Mouse (Mus musculus) frontal cortex, postnatal 25 days (tissue): ENCODE data around the gene Fahd1.

Experiments
- DNase-seq, 2 experiments: peaks; one replicate each; pipeline ENCODE4 v3.0.0; 2022; ENCODE audit warnings: low spot score in 2 of 2

Gene Fahd1

DNA sequence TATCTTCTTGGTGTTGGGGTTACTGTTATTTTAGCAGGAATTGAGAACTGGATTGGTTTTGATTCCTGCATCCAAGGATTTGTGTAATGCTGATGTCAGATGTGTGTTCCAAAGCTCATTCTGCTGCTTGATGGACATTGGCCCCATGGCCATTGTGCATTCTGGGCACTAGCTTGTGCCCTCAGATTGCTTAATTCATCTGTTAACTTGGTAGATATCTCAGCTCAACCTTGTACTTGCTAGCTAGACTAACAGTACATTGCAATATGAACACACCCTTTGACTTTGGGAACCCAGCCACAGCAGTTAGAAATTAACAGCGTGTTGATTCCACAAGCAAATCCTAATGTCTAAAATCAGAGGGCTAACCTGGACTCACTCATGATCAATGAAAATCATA is 2.8 kb downstream of the Fahd1 start:
- no peak for DNase-seq

DNA sequence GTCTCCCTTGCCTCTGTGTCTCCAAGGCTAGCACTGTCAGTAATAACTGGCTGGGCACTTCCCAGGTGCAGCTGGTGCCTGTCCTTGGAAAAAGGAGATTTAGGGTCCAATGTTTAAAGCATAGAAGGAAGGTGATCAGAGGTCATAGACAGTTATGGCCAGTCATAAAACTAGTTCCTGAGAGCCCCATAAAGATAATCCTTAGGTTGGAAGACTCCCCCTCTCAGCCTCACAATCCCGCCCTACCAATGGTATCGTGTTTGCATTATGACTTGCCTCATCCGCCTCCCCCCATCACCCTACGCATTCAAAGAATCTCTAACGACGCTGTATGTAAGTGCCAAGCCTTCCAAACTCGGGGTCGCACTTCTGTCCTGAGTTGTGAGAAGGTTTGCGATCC is 5.6 kb downstream of the Fahd1 start:
- DNase-seq = no peak

DNA sequence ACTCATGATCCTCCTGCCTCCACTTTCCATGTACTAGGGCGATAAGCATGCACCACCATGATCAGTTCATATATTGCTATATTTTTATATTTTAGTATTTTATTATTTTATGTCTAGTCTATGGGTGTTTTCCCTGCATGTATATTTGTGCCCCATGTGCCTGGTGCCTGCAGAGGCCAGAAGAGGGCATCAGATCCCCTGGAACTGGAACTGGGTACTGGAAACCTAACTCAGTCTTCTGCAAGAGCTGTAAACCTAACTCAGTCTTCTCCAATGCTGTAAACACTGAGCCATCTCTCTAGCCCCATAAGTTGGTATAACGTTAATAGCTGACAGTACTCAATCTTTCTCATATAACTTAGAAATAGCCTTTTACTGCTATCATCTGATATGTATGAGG is 7.5 kb downstream of the Fahd1 start:
- no peak for DNase-seq

DNA sequence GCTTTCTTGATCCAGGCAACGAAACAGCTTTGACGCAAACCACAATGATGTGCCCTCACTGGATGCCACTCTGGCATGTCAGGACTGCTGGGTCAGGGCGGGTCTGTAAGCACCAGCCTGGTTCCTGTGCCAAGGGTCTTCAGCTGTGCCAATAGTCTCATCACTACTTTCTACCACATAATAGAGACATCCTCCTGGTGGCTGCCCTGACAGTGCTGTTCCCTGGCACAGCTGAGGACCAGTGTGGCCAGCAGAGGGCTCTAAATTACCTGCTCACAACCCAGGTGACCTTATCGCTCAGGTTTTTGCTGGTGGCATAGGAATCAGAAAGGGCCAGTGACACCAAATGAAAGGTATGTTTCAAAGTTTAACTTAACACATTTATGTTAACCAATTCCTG is 9.0 kb downstream of the Fahd1 start:
- DNase-seq = no peak

DNA sequence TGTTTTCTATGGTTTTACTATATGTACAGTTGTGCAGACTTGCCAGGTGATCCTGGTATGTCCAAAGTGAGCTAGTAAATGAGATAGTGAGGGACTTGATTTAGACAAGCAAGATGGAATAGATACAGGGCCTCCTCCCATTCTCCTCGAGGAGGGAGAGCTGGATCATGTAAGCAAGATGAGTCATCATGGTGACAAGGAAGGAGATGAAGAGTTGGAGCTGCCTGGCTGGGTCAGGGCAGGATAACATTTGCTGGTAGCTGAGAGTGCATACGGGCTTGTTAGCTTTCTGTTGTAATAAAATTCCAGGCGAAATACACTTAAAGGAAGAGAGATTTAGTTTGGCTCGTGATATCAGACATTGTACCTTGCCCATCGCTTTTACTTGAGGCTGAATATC is 9.8 kb downstream of the Fahd1 start:
- DNase-seq = no peak

DNA sequence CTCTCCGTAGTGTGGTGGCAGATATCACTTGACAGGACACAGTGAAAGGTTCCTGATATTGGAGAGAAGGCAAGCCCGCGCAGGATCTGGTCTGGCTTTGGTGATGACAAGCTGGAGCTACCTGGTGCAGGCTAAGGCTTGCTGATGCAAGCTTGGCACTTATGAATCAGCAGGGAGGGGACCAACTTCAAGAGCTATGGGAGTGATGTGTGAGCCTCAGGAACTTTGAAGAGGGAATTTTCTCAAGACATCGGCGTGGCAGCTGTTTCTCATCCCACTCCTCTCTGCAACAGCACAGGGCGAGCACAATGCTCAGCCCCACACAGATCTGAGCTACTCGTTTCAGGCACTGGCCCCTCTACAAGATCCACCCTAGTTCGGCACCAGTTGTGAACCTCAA is 10.3 kb downstream of the Fahd1 start, which contains the start of gene Hagh:
TSS of gene Hagh (plus strand) at position 302 of the 400 bp plus-strand sequence.
- no peak for DNase-seq

DNA sequence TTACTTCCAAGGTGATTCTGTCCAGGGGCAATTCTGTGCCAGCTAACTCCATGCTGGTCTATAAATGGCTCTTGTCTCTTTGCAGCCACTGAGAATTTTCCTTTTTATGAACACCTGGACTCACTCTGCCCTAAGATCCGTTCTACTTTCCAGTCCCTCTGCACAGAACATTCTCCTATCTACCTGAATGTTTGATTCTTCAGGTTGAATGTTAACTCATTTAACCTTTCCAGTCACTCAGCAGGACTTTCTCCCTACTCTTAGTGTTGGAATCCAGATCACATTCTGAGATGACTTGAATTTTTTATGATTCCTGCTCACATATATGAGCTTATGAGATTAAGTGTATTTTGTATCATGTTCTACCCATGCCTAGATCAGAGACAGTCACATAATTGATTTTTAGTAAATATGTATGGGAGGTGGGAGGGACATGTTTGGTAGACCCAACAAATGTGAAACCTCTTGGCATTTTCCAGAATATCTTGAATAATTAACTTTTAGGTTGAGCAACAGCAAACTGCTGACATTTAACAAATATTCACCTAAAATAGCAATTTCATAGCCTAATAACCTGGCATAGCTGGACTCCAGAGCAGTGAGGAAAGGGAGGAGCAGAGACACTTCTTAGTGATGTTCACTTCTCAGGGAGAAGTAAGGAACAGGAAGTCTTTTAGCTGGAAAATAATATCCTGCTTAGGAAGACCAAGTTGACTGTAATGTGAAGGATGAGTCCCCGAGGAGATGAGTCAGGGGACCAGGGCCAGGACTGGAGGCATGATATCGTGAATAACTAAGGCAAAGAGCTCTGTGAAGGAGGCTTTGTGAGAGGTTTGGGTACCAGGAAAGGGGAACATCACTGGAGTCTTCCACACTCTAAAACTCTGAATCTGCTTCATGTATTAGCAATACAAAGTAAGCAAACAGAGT is 28.5 kb downstream of the Fahd1 start:
- no peak for DNase-seq

DNA sequence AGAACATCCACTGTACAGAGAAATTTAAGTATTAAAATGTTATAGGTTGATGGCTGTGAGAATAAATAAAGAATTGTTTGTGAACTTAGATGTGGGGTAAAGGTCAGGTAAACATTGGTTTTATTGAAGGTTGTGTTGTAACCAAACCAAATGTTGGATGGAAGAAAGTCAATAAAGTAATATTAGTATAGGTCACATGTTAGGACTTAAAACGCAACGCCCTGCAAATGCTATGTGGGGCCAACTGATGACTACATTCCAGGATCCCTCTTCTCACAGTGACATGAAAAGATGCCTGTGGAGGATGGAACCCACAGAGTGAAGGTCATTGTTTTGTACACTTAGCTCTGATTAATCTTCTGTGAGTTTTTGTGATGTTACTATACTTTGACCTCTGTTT is 30.7 kb downstream of the Fahd1 start:
- DNase-seq = no peak

DNA sequence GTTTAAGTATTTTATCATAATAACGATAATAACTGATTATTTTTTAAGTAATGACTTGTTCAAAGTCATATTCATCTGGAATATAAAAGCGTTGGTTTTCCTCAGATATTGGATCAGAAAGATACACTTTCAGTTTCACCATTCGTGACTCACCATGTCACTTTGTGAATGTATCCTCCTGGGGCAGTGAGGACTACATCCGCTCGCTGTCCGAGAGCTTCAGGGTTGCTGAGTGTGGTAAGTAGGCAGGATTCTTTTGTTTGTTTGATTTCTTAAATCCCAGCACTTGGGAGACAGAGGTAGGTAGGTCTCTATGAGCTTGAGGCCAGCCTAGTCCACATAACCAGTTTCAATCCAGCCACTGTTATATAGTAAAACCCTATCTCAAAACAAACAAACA is 32.0 kb downstream of the Fahd1 start:
- no peak for DNase-seq

DNA sequence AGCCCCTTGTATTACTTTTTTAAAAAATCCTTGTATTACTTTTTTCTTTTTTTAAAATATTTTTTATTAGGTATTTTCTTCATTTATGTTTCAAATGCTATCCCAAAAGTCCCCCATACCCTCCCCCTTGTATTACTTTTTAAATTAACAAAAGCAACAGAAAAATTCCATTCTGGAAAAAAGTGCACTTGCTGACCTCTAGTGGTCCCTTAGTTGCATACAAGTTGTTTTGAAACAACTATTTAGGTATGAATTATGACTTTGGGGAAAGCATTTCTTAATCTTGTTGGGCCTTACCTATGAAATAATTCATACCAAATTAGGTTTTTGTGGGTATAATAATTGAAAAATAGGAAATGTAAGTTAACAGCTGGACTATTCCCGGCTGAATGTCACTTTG is 32.7 kb downstream of the Fahd1 start:
- no peak for DNase-seq

DNA sequence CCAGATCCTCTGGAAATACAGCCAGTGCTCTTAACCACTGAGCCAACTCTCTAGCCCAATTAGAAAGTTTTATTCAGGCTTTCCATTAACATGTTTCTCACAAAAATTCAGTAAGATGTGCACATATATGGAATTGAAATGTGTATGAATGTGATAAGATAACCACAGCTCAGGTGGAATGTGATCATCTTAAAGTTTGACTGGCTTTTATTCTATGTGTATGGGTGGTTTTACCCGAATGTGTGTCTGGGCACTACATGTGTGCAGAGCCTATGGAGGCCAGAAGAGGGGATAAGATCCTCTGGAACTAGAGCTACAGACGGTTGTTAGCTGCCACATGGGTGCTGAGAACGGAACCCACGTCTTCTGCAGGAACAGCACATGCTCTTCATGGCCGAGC is 34.9 kb downstream of the Fahd1 start:
- DNase-seq = no peak

DNA sequence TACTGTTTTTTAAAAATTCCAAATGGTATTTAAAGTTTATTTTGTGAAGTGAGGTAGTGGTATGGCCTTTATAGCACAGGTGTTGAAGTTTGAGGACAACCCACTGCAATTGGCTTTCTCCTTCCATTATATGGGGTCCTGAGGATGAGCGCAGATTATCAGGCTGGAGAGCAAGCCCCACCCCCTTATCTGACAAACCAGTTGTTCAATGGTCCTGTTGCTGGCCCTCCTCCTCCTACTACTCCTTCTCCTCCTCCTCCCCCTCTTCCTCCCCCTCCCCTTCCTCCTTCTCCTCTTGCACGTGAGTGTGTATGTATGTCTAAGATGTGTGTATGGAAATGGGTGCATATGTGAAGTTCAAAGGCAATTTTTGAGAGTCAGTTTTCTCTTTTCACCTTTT is 37.9 kb downstream of the Fahd1 start:
- DNase-seq = no peak

DNA sequence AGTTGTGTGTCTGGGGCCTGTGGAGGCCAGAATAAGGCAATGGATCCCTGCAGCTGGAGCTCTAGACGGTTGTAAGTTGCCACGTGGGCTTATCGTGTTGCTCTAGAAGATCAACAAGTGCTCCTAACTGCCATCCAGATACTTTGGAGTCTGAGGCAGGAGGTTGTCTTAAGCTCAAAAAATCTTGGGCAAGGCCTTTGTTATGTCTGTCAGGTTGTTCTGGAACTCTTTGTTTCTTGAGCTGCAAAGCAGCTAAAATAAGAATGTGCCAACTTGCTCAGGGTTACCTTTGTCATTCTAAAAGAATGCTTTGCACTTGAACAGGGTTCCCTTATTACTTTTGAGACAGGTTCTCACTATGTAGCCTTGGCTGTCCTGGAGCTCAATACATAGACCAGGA is 39.0 kb downstream of the Fahd1 start:
- DNase-seq = no peak

DNA sequence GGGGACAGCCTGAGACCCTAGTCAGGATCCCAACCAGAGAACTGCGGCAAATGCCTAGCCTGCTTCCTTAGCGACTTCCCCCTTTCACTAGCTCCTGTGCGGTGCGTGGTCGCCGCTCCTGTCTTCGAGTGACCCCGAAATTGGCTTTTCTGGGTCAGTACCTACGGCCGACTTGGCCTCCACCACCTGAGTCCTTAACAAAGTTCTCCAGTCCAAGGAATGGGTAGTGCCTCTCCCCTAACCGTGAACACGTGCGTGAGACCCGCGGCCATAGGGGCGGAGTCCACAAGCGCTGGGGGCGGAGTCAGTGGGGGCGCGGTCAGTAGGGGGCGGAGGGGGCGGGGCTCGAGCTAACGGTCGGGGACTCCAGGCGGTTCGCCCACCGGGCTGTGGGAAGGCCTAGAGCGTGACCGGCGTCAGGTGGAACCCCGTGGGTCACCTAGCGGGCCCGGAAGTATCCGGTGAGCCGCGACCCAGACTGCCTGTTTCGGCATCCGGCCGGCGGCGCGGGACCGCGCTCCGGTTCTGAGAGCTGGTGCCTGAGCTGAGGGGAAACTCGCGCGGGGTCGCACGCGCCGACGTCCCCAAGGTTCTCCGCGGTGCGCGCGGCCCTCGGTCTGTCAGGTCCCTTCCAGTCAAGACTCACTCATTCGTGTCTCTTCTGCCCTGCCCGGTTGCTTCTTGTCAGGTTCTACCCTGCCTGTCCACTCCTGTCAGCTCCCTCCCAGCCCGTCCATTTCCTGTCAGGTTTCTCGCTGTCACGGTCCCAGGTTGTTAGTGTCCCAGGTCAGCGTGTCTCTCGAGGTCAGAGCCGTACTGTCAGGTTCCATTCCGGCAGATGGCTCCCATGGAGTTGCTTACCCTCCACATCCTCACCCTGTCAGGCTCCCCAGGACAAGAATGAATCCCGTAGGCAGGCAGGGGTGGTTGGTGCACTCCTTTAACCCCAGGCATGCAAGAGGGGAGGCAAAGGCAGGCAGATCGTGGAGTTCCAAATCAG is 45.9 kb downstream of the Fahd1 start, which contains the start of gene Meiob:
TSS of gene Meiob (plus strand) at position 338 of the 1,000 bp plus-strand sequence.
- DNase-seq = no peak

DNA sequence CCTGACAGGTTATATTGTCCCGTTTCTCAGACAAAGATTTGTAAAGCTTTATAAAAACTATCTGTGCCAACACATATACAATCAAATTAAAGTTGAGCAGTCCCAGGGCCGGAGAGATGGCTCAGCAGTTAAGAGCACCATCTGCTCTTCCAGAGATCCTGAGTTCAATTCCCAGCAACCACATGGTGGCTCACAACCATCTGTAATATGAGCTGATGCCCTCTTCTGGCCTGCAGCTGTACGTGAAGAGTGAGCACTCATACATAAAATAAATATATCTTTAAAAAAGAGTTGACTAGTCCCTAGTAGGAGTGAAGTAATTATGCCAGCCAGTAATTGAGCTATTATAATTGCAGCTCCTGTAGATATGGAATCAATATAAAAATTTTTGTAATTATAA is 49.6 kb downstream of the Fahd1 start:
- no peak for DNase-seq

DNA sequence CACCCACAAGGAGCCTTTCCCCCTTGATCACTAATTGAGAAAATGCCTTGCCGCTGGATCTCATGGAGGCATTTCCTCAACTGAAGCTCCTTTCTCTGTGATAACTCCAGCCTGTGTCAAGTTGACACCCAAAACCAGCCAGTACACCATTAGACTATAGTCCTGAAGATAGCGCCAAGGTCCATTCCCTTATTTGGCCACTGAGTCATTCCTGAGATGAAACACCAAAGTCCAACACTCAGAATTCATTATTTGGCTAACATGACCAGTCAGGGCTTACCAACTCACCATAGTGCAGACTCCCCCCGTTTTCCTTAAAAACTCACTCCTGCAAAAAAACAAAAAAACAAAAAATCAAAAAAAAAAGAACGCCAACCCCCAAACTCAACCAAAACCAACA is 50.7 kb downstream of the Fahd1 start:
- no peak for DNase-seq
